Mouse (Mus musculus) gastrocnemius, postnatal 10 days (tissue): ENCODE measurements around the gene Gfra4. TPM values are rescaled to one million over a fixed set of nuclear protein-coding genes. Genes with fewer than 3 reads are reported as not detected.

Experiments used
- microRNA-seq, 2 experiments: library from miRNA; unstranded; fragments of <30 nt; microRNA quantifications; one replicate each; pipeline ENCODE4 v1.2.0; 2021
- total RNA-seq, 2 experiments: library from RNA; stranded (reverse); gene quantifications; 2 replicates each; pipeline ENCODE4 v1.2.3; 2021

The Gfra4 gene
- total RNA-seq, 2 experiments from 2014 or later, result 4.5 to 8.6 TPM

Small RNA genes within 50 kb of the gene (microRNA-seq; reads per million reads assigned to microRNA genes)
- 0 reads per million in 2 experiments for gene Mir6973b

Other genes with a start within 250 kb of the Gfra4 start
- 10 to 100 TPM; 10.1 to 12.8 TPM for gene 4930402H24Rik, start 136.7 kb downstream of the Gfra4 start, total RNA-seq
- gene Atrn, start 136.6 kb downstream of the Gfra4 start, total RNA-seq, result 10 to 100 TPM; 20.5 to 24.6 TPM
- 1 to 10 TPM; 3.7 to 5.9 TPM for gene Adam33, start 20.7 kb upstream of the Gfra4 start, total RNA-seq
- 1 to 10 TPM; 1.2 to 1.4 TPM for gene Siglec1, start 43.7 kb upstream of the Gfra4 start, total RNA-seq
- gene Hspa12b, start 84.2 kb upstream of the Gfra4 start, total RNA-seq, result 10 to 100 TPM; 18.3 to 25.0 TPM
- gene Gm11037, start 90.4 kb upstream of the Gfra4 start, total RNA-seq, result not detected
- 1 to 10 TPM; 7.2 to 9.3 TPM for gene 1700037H04Rik, start 117.0 kb upstream of the Gfra4 start, total RNA-seq
- 10 to 100 TPM; 58.4 to 59.5 TPM for gene Cenpb, start 137.0 kb upstream of the Gfra4 start, total RNA-seq
- 10 to 100 TPM in 1 of 2 experiments, 1 to 10 TPM in 1; 9.4 to 13.0 TPM for gene Cdc25b, start 143.9 kb upstream of the Gfra4 start, total RNA-seq
- gene Spef1, start 144.2 kb upstream of the Gfra4 start, total RNA-seq, result 1 to 10 TPM; 3.8 to 4.5 TPM
- 10 to 100 TPM; 16.1 to 16.3 TPM for gene Ap5s1, start 164.0 kb upstream of the Gfra4 start, total RNA-seq
- 10 to 100 TPM; 26.0 to 28.4 TPM for gene Mavs, start 191.0 kb upstream of the Gfra4 start, total RNA-seq
- 10 to 100 TPM; 26.7 to 35.3 TPM for gene Pank2, start 219.4 kb upstream of the Gfra4 start, total RNA-seq